Mouse (Mus musculus) heart, embryonic 15.5 days (tissue): ENCODE results near the gene 1700022I11Rik. TPM values are rescaled to one million over a fixed set of nuclear protein-coding genes. Genes with fewer than 3 reads are reported as not detected.
"Not testable (repeated sequence)": the region's sequence is repeated elsewhere in the genome, so short reads cannot be mapped to it uniquely, and the experiment has no call there.

Source experiments
- ATAC-seq: fragments of 200-750 bp; cut with Nextera tagmentation; replicated peaks from 2 replicates; pipeline ENCODE4 v1.8.0; 2017; ENCODE audit warnings: low read depth, moderate TSS enrichment; ENCODE audit not compliant: insufficient number of reproducible peaks, insufficient read depth, low FRiP score
- H3K27ac ChIP-seq: fragments of 300-500 bp; sonication (generic); 2 replicates; pipeline ENCODE4 v1.5.1; 2015; ENCODE audit warnings: mild to moderate bottlenecking, inconsistent platforms
- H3K27me3 ChIP-seq: fragments of 300-500 bp; sonication (generic); 2 replicates; pipeline ENCODE4 v1.6.1; 2015; ENCODE audit warnings: inconsistent platforms
- H3K36me3 ChIP-seq: fragments of 300-500 bp; sonication (generic); 2 replicates; pipeline ENCODE4 v1.6.1; 2015; ENCODE audit warnings: mild to moderate bottlenecking, inconsistent platforms
- H3K4me1 ChIP-seq: fragments of 300-500 bp; sonication (generic); replicated peaks from 2 replicates; pipeline ENCODE4 v1.6.1; 2015; ENCODE audit warnings: inconsistent platforms
- H3K4me2 ChIP-seq: fragments of 300-500 bp; sonication (generic); 2 replicates; pipeline ENCODE4 v1.6.1; 2015; ENCODE audit warnings: inconsistent platforms, mild to moderate bottlenecking, moderate library complexity
- H3K4me3 ChIP-seq: fragments of 300-500 bp; sonication (generic); 2 replicates; pipeline ENCODE4 v1.5.1; 2015; ENCODE audit warnings: mild to moderate bottlenecking, inconsistent platforms
- H3K9ac ChIP-seq: fragments of 300-500 bp; sonication (generic); 2 replicates; pipeline ENCODE4 v1.6.1; 2015; ENCODE audit warnings: mild to moderate bottlenecking, inconsistent platforms
- H3K9me3 ChIP-seq: fragments of 300-500 bp; sonication (generic); replicated peaks from 2 replicates; pipeline ENCODE4 v1.6.1; 2016; ENCODE audit warnings: inconsistent platforms
- WGBS: fragments of 180-500 bp; shearing (Covaris S2); methylation state at CpG from one replicate; pipeline ENCODE4 v1.1.7; 2015; ENCODE audit warnings: mixed read lengths; 5-methylcytosine and 5-hydroxymethylcytosine counted together
- polyA plus RNA-seq: library from polyadenylated mRNA; unstranded; fragments of >200 nt; fragmentation: Nextera tagmentation; extraction: Ambion mirVana; gene quantifications from 2 replicates; pipeline ENCODE4 v1.2.1, GENCODE M21; 2015

Gene 1700022I11Rik
- polyA plus RNA-seq, 1 experiment from 2014 or later, result 0.18 TPM

DNA sequence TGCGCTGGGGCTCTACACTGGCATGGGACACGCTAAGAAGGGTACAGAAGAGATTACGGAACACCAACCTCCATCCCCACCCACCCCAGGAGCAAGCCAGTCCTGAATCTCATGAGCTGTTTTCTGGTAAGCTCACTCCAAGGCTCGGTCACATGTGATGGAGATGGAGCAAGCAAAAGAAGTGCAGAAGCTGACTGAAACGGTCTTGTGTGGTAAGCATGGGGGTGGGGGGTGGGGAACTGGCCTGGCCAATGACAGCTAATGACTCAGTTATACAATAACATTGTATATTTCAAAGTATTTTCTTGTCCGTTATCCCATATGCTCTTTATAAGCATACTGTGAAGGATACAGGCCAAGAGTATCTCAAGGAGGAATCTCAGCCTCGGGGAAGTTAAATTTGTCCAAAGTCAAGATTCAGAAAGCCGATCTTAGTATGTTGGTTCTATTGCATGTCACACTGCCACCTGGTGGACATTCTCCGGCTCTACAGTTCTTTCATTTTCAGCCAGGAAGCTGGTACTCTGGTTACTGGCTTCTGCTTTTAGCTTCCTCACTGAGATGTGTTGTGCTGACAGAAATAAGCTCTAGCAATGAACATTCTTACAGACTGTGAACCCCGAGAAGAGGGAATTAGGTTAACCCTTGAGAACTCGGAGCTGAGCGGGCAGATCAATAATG lies 4.2 kb upstream of the 1700022I11Rik start:
- no peaks in the 10 kb centered on the region for H3K27me3 ChIP-seq
- 0 out of 2 replicates have a peak overlapping the region, but pooled peaks have one; percentile 5 for H3K9ac ChIP-seq
- peak overlapping the region; percentile 51 for H3K4me2 ChIP-seq
- H3K9me3 ChIP-seq, result no peaks in the 10 kb centered on the region
- no peak for ATAC-seq
- no peaks in the 10 kb centered on the region for H3K36me3 ChIP-seq
- peaks cover 13% of the 10 kb centered on the region for H3K4me1 ChIP-seq
- 12% methylated on average over 12 of the region's 12 CpGs for WGBS
- H3K27ac ChIP-seq, result no peak overlapping the region
- H3K4me3 ChIP-seq, result peak overlapping the region; percentile 17; the same call in 1 of the 2 replicates

DNA sequence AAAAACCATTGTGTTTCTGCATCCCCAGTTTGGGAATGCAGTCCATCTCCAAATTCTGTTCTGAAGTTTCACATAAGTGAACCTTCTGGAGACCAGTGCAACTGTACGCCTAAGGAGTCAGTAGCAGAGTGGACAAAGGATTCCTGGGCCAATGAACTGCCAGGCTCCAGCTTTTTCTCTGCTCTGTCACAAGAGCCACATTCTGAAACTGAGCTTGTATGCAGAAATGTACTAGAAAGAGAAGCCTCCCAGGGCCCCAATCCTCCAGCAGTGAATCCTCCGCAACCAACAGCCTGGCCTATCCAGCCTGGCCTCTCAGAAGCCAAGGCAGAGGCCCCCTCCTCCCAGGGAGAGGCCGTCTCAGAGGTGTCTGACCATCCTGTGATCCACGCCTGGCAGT lies 3.5 kb downstream of the 1700022I11Rik start:
- H3K9ac ChIP-seq, result no peak overlapping the region
- H3K4me1 ChIP-seq, result 0 out of 2 replicates have a peak, but pooled peaks cover 4% of the 10 kb centered on the region
- no peak overlapping the region for H3K4me3 ChIP-seq
- H3K27me3 ChIP-seq, result no peaks in the 10 kb centered on the region
- WGBS, result 72% methylated on average over 4 of the region's 4 CpGs
- H3K36me3 ChIP-seq, result peaks cover 6% of the 10 kb centered on the region
- H3K4me2 ChIP-seq, result no peak overlapping the region
- H3K27ac ChIP-seq, result no peak overlapping the region
- no peak for ATAC-seq
- H3K9me3 ChIP-seq, result no peaks in the 10 kb centered on the region

DNA sequence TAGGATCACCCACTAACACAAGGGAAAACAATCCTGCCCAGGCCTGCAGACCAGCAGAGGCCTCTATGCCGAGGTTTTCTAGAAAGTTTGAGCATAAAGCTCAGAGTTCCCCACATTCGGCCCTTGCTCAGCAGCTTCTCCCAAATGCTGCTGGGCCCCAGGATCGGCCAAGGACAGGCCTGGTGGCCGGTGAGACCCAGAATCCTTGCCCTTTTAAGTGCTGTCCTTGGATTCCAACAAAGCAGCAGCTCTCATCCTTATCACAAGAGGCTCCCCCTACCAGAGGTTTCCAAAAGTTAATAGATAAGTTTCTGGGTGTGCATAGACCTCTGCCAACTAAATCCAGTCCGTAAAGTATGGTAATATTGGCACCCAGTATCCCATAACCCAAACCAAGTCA lies 4.5 kb downstream of the 1700022I11Rik start:
- 38% methylated on average over 5 of the region's 5 CpGs for WGBS
- no peak overlapping the region for H3K9ac ChIP-seq

DNA sequence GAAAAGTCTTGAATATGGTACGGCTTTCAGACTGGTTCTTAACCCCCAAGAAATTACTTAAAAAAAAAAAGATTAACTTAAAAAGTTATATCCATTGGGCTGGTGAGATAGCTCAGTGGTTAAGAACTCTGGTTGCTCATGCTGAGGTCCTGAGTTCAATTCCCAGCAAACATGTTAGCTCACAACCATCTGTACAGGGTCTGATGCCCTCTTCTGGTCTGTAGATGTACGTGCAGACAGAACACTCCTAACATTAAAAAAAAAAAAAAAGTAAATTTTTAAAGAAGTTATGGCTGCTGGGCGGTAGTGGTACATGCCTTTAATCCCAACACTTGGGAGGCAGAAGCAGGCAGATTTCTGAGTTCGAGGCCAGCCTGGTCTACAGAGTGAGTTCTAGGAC lies 8.7 kb downstream of the 1700022I11Rik start:
- peaks cover 51% of the 10 kb centered on the region for H3K36me3 ChIP-seq
- 89% methylated on average over 4 of the region's 4 CpGs for WGBS
- 0 out of 2 replicates have a peak, but pooled peaks cover 4% of the 10 kb centered on the region for H3K4me1 ChIP-seq
- no peaks in the 10 kb centered on the region for H3K9me3 ChIP-seq
- ATAC-seq, result no peak
- no peak overlapping the region for H3K9ac ChIP-seq
- no peak overlapping the region for H3K27ac ChIP-seq
- H3K27me3 ChIP-seq, result no peaks in the 10 kb centered on the region
- H3K4me2 ChIP-seq, result no peak overlapping the region
- no peak overlapping the region for H3K4me3 ChIP-seq

More for the DNA sequence above, 4.5 kb downstream of the 1700022I11Rik start:
- no peak overlapping the region for H3K4me3 ChIP-seq
- no peak overlapping the region for H3K4me2 ChIP-seq
- no peaks in the 10 kb centered on the region for H3K27me3 ChIP-seq
- no peaks in the 10 kb centered on the region for H3K9me3 ChIP-seq
- H3K27ac ChIP-seq, result no peak overlapping the region
- 0 out of 2 replicates have a peak, but pooled peaks cover 4% of the 10 kb centered on the region for H3K4me1 ChIP-seq
- no peak for ATAC-seq
- H3K36me3 ChIP-seq, result peaks cover 15% of the 10 kb centered on the region

DNA sequence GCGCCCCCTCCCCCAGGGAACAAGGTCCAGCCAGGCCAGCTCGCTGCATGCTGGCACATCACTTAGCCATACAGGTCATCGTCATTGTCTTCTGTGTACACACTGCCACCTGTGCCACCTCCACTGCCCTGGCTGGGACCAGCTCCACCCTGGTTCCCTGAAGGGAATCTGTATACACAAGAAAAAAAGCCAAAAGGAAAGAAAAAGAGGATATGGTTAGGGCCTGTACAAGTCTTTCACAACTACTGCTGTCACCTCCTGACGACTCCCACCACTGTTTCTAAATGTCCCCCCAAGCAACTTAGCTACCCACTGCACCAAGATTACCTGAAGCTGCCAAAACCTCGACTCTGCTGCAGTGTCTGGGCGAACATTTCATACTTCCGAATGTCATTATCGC lies 11.1 kb downstream of the 1700022I11Rik start:
- peaks cover 73% of the 10 kb centered on the region for H3K36me3 ChIP-seq
- H3K9ac ChIP-seq, H3K4me3 ChIP-seq, H3K27ac ChIP-seq, ATAC-seq, H3K9me3 ChIP-seq, H3K4me2 ChIP-seq, H3K4me1 ChIP-seq, H3K27me3 ChIP-seq: not testable (repeated sequence)
- WGBS, result 88% methylated on average over 8 of the region's 8 CpGs

DNA sequence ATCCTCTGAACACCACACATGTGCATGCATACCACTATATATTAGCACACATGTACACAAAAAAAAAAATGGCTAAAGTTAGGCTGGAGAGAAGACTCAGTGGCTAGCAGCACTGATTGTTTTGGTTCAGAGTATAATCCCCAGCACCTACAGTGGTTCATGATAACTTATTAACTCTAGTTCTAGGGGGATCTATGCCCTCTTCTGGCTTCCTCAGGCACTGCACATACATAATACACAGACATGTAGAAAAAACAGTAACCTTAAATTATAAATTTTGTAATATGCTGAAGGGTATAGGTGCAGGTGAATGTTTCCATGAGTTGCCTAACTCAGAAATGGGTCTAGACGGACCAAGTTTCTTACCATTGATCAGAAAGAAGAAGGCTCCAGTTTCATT lies 18.9 kb downstream of the 1700022I11Rik start:
- 63% methylated on average over 1 of the region's 1 CpGs for WGBS
- no peak overlapping the region for H3K9ac ChIP-seq
- H3K4me2 ChIP-seq, result no peak overlapping the region
- H3K36me3 ChIP-seq, result peaks cover 96% of the 10 kb centered on the region
- ATAC-seq, result no peak
- no peaks in the 10 kb centered on the region for H3K9me3 ChIP-seq
- no peak overlapping the region for H3K4me3 ChIP-seq
- no peak overlapping the region for H3K27ac ChIP-seq
- no peaks in the 10 kb centered on the region for H3K27me3 ChIP-seq
- H3K4me1 ChIP-seq, result no peaks in the 10 kb centered on the region

DNA sequence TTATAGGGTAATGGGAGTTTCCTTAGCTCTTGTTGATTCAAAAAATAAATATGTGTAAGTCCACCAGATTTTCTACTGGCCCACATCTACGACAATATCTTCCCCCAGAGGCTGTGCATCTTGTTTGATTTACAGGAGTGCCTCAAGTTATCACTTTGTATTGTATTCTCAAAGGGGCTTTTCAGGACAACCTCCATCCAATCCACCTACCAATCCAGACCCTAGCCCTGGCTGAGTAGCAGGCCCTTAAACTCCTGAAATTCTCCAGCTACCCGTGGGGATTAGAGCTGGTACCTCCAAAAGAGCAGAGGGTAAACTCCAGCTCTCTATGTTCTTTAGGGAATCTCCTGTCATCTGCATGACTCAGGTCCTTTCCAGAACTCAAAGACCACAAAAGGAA lies 28.6 kb downstream of the 1700022I11Rik start:
- H3K4me1 ChIP-seq, result peaks cover 20% of the 10 kb centered on the region
- H3K27me3 ChIP-seq, result no peaks in the 10 kb centered on the region
- peak overlapping the region; percentile 85 for H3K4me3 ChIP-seq
- peak overlapping the region; percentile 44; the same call in 1 of the 2 replicates for H3K9ac ChIP-seq
- H3K4me2 ChIP-seq, result peak overlapping the region; percentile 71
- H3K36me3 ChIP-seq, result peaks cover 27% of the 10 kb centered on the region
- no peaks in the 10 kb centered on the region for H3K9me3 ChIP-seq
- peak overlapping the region; percentile 99 for H3K27ac ChIP-seq
- WGBS, result 26% methylated on average over 2 of the region's 2 CpGs
- no peak for ATAC-seq

DNA sequence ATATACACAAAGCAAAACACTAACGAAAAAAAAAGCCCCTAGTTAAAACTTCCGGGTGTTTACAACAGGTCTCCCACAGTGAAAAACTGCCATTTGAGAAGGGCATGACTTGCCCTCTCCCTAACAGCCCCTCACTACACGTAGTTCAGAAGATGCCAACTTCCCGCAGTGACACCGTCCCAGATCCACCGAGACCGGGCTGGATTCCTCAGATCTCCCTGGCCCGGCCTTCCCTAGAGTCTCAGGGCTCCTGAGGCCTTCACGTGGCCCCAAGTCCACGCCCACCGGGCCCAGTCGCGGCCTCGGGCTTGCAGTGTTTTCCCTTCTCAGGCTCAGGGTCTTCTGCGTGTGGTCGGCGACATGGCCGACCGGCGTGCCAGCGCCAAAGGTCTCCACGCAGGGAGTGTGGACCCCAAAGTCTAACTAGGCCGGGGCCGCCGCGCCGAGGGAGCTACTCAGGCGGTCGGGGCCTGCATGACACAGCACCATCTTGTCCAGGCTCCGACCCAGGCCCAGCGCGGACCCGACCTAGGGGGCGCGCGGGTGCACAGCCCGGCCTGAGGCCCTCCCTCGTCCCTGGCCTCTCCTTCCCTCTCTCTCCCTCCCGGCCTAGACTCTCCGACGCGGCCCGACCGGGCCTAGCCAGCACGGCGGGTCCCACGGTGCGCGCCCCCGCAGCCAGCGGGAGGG lies 30.2 kb downstream of the 1700022I11Rik start:
- Histone ChIP-seq H3K4me1 (peaks cover 20% of the 10 kb centered on the region), H3K9me3 (no peaks in the 10 kb centered on the region), H3K36me3 (peaks cover 11% of the 10 kb centered on the region), H3K27me3 (no peaks in the 10 kb centered on the region), H3K27ac (peak overlapping the region; percentile 99), H3K4me3 (peak overlapping the region; percentile 85), H3K4me2 (peak overlapping the region; percentile 71), H3K9ac (peak overlapping the region; percentile 99)
- under 1% methylated on average over 51 of the region's 51 CpGs for WGBS
- peak; percentile 83 for ATAC-seq

DNA sequence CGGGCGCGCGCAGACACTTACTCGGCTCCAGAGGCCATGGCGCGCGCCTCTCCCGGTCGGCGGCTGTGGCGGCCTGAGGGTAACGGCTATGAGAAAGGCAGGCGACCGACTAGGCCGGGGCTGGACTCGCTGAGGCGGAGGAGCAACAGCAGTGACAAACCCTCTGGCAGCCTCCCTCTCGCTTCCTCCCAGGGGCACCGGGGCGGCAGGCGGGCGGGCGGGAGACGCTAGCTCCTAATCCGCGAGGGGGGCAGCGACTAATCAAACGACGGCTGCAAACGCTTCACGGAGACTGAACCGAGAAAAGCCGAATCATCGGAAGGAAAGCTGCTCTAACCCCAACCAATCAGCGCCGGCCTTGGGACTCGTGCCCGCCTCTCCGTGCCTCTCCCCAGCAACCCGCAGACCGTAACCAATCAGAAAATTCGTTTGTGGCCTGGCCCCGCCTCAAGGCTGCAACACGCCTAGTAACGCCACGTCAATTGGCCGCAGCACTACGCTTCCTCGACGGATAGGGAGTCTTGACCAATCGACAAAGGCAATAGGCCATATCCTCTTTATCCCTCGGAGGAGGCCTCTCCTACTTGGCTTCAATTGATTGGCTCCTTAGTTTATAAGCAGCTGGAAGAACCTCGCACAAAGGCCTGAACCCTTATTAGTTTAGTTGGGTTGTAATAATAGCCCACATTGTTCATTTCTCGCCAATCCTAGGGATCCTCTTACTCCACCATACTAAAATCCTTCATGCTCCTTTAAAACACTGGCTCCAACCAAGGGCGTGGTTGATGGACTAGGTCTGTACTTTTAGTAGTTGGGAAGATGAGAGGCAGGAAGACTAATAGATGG lies 31.0 kb downstream of the 1700022I11Rik start, which contains the start of gene Vcp:
TSS of gene Vcp (minus strand) at position 367 of the 846 bp plus-strand sequence.
- Histone ChIP-seq H3K4me2 (peak within 1 kb of the TSS; percentile 71), H3K4me1 (peaks cover 20% of the 10 kb centered on the region), H3K9ac (peak within 1 kb of the TSS; percentile 99), H3K4me3 (peak within 1 kb of the TSS; percentile 85), H3K27ac (peak within 1 kb of the TSS; percentile 99)
- not testable (repeated sequence) for H3K9me3 ChIP-seq, H3K27me3 ChIP-seq, H3K36me3 ChIP-seq
- 1% methylated on average over 52 of the region's 56 CpGs for WGBS
- peak; percentile 98 for ATAC-seq

DNA sequence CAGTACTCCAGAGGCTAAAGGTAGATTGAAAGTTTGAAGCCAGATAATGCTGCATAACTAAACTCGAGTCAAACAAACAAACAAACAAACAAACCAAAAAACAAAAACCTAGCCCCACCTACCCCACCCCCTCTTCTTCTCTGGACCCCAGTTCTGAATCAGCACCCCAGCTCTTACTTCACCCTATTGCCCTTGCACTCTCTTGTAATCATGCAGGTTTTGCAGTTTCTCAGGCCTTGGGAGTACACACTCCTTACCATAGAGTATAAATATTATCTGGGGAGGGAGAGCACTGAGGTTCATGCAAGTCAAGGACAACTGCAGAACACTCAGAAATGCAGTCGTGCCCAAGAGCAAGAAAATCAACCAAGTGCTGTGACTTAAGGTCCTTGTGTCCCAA lies 31.9 kb downstream of the 1700022I11Rik start:
- H3K27ac ChIP-seq, result peak overlapping the region; percentile 99; the same call in 1 of the 2 replicates
- H3K4me3 ChIP-seq, result no peak overlapping the region
- WGBS, result 90% methylated on average over 2 of the region's 2 CpGs
- H3K27me3 ChIP-seq, result no peaks in the 10 kb centered on the region
- no peak overlapping the region for H3K9ac ChIP-seq
- H3K36me3 ChIP-seq, result no peaks in the 10 kb centered on the region; the same call in none of the 2 replicates
- no peak overlapping the region for H3K4me2 ChIP-seq
- peaks cover 20% of the 10 kb centered on the region for H3K4me1 ChIP-seq
- no peaks in the 10 kb centered on the region for H3K9me3 ChIP-seq
- ATAC-seq, result no peak
